Mouse (Mus musculus) cerebellum, adult 2 months (tissue): ENCODE results near the gene Plxnb2. TPM values are rescaled to one million over a fixed set of nuclear protein-coding genes. Genes with fewer than 3 reads are reported as not detected.
A peak's percentile ranks its signal among the peaks of the same experiment; 100 is the strongest.

ENCODE experiments used
- DNase-seq, 2 experiments: peaks; one replicate each; pipeline ENCODE4 v3.0.0; 2021
- H3K27ac ChIP-seq: fragments of 200-500 bp; 2 replicates; pipeline ENCODE4 v1.5.1; 2012; ENCODE audit warnings: low read length, control low read depth, inconsistent platforms; ENCODE audit not compliant: insufficient read depth
- H3K27me3 ChIP-seq: fragments of 200-500 bp; 2 replicates; pipeline ENCODE4 v1.6.1; 2012; ENCODE audit warnings: inconsistent platforms, mild to moderate bottlenecking, low read length, moderate library complexity; ENCODE audit not compliant: control insufficient read depth, insufficient read depth
- H3K4me1 ChIP-seq: fragments of 200-500 bp; 2 replicates; pipeline ENCODE4 v1.6.1; 2011; ENCODE audit warnings: low read length; ENCODE audit not compliant: control insufficient read depth, insufficient read depth
- H3K4me3 ChIP-seq: fragments of 200-500 bp; replicated peaks from 2 replicates; pipeline ENCODE3; 2011; ENCODE audit warnings: mild to moderate bottlenecking, low read depth, low read length, control low read depth; ENCODE audit not compliant: insufficient read depth
- CTCF ChIP-seq: fragments of 200-500 bp; IDR thresholded peaks from 2 replicates; pipeline ENCODE4 v1.5.1; 2011; ENCODE audit warnings: low read depth, mild to moderate bottlenecking, control low read depth, low read length, moderate library complexity, borderline replicate concordance; ENCODE audit not compliant: insufficient read depth
- POLR2A ChIP-seq: fragments of 200-500 bp; IDR thresholded peaks from 2 replicates; pipeline ENCODE4 v1.6.1; 2011; ENCODE audit warnings: low read length, control low read depth, borderline replicate concordance; ENCODE audit not compliant: insufficient read depth
- WGBS: fragments of 180-500 bp; shearing (Covaris S2); methylation state at CpG from one replicate; pipeline ENCODE4 v1.1.7; 2018; 5-methylcytosine and 5-hydroxymethylcytosine counted together
- polyA plus RNA-seq: library from polyadenylated mRNA; depleted of rRNA; stranded (reverse); fragments of >200 nt; gene quantifications from 2 replicates; pipeline ENCODE4 v1.2.3, GENCODE M21; 2012

The Plxnb2 gene
- polyA plus RNA-seq, 1 experiment: 127 TPM

DNA sequence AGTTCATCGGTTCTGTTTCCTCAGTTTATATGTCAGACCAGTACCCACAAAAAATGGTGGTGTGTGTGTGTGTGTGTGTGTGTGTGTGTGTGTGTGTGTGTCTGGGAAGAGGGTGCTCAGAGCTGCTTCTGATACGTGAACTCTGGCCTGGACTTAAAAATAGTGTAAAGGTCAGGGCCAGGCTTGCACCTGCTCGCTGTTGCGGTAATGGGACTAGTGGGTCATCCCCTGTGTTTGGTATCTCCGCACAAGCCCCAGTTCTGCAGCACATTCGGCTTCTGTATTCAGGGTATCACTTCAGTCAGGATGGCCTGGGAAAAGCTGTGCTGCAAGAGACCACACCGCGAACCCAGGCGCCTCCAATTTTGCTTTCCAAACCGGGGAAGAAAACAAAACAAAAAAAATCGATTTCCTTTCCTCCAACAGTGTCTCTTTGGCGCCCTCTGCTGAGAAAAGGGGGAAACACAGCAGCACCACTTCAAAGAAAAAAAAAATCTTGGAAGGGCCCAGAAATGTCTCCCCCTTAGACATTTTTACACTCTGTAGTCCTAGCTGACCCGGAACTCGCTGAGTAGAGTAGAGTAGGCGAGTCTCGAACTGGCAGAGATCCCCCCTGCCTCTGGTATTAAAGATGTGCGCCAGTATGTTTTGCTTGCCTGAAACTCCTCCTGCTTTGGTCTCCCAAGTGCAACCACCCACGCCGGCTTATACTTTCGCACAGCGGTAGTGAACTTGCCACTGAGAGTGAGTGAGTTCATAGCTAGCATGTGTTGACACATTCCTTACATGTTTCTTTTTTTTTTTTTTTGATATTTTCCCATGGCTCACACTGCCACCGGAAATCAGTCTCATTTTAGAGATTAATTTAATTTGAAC, 29.5 kb upstream of the Plxnb2 start:
- no peaks in the 10 kb centered on the region for H3K27me3 ChIP-seq
- peak; percentile 85 to 94 for DNase-seq
- no peak for TF ChIP-seq POLR2A
- peak; percentile 55; the same call in 1 of the 2 replicates for TF ChIP-seq CTCF
- peaks cover 2% of the 10 kb centered on the region; the same call in 1 of the 2 replicates for H3K4me1 ChIP-seq
- H3K4me3 ChIP-seq: peak overlapping the region; percentile 57
- WGBS: 6% methylated on average over 22 of the region's 22 CpGs
- peak overlapping the region; percentile 87 for H3K27ac ChIP-seq

DNA sequence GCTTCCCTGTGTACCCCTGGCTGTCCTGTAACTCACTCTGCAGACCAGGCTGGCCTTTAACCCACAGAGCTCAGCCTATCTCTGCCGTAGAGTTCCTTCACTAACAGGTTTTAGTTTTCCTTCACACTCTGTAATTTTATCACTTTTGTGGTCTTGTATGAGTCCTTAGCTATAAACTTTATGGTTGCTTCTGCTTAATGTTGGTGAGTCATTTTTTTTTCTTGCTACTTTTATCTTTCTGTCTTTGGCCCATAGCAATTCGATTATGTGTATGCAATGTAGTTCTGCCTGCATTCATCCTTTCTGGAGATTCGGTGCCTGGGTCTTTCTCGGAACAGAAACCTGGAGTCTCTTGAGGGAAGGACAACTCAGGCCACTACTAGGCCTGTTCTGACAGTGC, 26.9 kb upstream of the Plxnb2 start:
- TF ChIP-seq CTCF (no peak), POLR2A (no peak)
- WGBS: 92% methylated on average over 4 of the region's 4 CpGs
- DNase-seq: no peak
- Histone ChIP-seq H3K4me3 (no peak overlapping the region), H3K4me1 (peaks cover 2% of the 10 kb centered on the region; the same call in 1 of the 2 replicates), H3K27me3 (no peaks in the 10 kb centered on the region), H3K27ac (no peak overlapping the region)

DNA sequence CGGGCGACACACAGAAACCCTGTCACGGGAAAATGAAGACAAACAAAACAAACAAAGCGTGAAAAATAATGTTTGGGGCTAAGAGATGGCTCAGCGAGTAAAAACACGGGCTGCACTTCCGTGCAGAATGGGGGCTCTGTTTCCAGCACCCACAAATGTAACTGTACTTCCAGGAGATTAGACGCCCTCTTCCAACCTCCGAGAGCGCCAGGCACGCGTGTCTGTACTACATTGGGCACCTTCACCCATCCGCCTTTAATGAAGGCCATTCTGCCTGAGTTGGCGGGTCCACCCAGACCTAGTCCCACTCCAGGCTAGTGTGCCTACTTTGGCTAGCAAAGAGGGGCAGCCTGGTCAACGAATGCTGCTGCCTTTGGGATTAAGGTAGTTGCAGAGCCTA, 16.5 kb upstream of the Plxnb2 start:
- H3K27me3 ChIP-seq: no peaks in the 10 kb centered on the region
- 19% methylated on average over 15 of the region's 15 CpGs for WGBS
- H3K4me3 ChIP-seq: peak overlapping the region; percentile 83
- TF ChIP-seq CTCF (no peak), POLR2A (no peak)
- DNase-seq: peak; percentile 35 to 54
- H3K27ac ChIP-seq: peak overlapping the region; percentile 97
- H3K4me1 ChIP-seq: peaks cover 6% of the 10 kb centered on the region

DNA sequence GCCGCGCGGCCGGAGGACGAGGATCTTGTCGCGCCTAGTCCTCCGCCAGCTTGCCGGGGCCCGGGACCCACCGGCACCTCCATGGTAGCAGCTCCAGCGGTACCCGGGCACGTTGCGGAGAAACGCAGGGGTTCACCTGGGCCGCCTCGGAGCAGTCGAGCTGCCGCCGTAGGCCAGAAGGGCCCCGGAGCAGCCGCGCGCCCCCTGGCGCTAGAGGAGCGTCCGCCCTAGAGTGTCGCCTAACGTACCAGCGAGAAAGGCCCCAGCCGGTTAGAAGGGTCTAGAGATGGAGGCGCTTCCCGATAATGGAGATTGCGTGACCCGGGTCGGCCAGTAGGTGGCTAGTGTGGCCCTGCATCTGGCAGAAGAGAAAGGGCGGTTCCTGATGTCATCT, 15.7 kb upstream of the Plxnb2 start, which contains the start of gene Dennd6b:
Dennd6b (minus strand) TSS at position 184 of the 394 bp plus-strand sequence.
- Histone ChIP-seq H3K4me1 (peaks cover 6% of the 10 kb centered on the region), H3K27ac (peak within 1 kb of the TSS; percentile 97), H3K27me3 (no peaks in the 10 kb centered on the region), H3K4me3 (peak within 1 kb of the TSS; percentile 83)
- under 1% methylated on average over 38 of the region's 38 CpGs for WGBS
- peak; percentile 97 to 98 for DNase-seq
- no peak for TF ChIP-seq POLR2A
- TF ChIP-seq CTCF: peak; percentile 79

DNA sequence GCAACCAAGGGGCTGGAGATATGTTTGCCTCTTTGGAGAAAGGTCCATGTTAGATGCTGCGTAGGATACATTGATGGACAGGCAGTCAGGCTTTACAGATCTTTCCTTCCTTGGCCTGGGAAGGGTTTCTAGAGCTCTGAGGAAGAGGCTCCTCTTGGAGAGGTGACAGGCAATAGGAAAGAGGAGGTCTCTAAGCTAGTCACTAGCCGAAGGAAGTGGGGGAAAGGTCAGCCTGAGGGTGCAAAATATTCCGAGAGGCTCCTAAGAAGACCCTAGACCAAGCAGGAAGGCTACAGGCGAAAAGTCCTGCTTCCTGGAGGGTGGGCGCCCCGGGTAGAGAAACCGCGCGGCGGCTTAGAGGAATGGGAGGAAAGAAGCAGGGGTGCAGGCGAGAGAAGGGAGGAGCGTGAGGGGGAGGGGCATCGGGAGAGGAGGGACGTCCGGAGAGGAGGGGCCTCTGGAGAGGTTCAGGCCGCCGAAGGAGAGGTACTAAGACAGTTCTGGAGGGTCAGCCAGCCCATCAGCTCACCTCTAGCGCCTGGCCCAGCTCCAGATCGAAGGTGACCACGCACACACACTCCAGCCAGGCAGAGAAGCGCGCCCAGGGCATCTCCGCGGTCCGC, 15.2 kb upstream of the Plxnb2 start:
- TF ChIP-seq POLR2A (peak; percentile 77; the same call in 1 of the 2 replicates), CTCF (no peak)
- whole genome bisulfite sequencing: 1% methylated on average over 25 of the region's 25 CpGs
- Histone ChIP-seq H3K4me1 (peaks cover 6% of the 10 kb centered on the region), H3K4me3 (peak overlapping the region; percentile 83), H3K27ac (peak overlapping the region; percentile 97), H3K27me3 (no peaks in the 10 kb centered on the region)
- DNase-seq: peak; percentile 90 to 92

DNA sequence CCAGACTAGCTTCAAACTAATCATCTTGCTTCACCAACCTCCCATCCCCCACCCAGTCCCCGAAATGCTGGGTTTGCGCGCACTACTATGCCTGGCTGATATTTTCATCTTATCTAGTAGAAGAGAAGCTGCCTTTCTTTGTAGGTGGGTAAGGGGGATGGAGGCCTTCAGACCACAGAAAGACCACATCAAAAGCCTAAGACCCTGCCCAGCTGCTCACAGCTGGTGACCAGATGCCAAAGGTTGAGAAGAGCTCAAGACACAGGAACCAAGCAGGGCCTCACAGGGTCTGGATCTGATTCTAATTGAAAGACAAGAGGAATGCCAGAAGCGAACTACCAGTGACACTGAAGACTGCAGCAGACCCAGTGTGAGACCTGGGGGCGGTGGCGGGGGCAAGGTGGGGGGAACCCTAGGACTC, 14.7 kb upstream of the Plxnb2 start:
- Histone ChIP-seq H3K27ac (peak overlapping the region; percentile 97; the same call in 1 of the 2 replicates), H3K4me1 (peaks cover 6% of the 10 kb centered on the region), H3K4me3 (peak overlapping the region; percentile 83), H3K27me3 (no peaks in the 10 kb centered on the region)
- WGBS: 38% methylated on average over 6 of the region's 6 CpGs
- TF ChIP-seq CTCF (no peak), POLR2A (no peak)
- DNase-seq: no peak

DNA sequence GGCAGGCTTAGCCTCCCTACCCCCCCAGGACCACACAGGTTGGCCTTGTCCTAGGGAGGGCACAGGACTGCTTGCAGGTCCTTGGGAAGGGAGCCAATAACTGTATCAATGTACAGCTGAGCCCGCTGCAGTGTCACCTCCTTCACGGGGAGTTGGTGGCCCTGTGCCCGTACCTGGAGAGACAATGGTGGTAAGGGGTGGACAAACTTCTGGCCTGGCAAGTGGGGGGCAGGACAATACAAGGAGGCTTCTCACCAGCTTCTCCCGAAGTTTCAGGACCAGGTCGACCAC, 4.3 kb upstream of the Plxnb2 start:
- Histone ChIP-seq H3K27ac (no peak overlapping the region), H3K4me1 (peaks cover 30% of the 10 kb centered on the region; the same call in 1 of the 2 replicates), H3K4me3 (no peak overlapping the region), H3K27me3 (no peaks in the 10 kb centered on the region)
- TF ChIP-seq CTCF: no peak
- TF ChIP-seq POLR2A: no peak
- no peak for DNase-seq
- WGBS: 26% methylated on average over 5 of the region's 5 CpGs

DNA sequence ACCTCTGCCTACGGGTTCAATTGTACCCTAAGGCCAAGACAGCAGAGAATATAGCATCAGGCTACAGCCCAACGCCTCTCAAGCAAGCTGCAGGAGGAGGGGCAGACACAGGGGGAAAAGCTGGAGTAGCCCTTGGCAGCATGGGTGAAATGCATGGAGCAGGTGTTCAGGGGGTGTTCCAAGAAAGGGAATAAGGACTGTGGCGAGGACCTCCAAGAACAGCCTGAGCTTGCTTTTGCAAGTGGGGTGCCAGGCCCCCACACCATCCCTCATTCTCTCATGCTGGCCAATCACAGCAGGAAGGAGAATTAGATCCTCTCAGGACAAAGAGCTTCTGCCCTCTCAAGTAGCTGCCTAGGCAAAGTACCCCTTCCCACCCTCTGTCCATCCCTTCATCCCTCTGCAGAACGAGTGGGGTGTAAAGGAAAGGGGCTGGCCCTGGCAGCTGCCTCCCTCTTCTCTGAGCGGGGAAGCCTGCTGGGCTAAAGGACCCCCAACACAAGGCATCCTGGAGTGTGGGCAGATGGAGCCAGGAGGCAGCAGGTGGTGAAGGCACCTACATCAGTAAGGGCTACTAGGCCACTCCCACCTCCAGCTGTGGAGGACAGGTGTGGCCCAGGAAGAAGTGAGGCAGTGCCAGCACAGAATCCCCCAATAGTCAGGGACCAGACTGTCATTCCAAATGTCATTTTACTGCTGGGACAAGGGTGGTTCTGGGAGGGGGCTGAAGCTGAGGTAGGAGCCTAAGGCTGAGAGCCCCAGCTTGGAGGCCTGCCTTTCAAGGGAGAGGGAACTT, 3.8 kb upstream of the Plxnb2 start:
- WGBS: 46% methylated on average over 5 of the region's 5 CpGs
- Histone ChIP-seq H3K4me3 (no peak overlapping the region), H3K4me1 (peaks cover 30% of the 10 kb centered on the region; the same call in 1 of the 2 replicates), H3K27me3 (no peaks in the 10 kb centered on the region), H3K27ac (no peak overlapping the region)
- TF ChIP-seq POLR2A: no peak
- TF ChIP-seq CTCF: no peak
- DNase-seq: no peak
